Mouse (Mus musculus) monocyte, adult 5-6 weeks (primary cell): ENCODE results near the gene Rin1. TPM values are rescaled to one million over a fixed set of nuclear protein-coding genes. Genes with fewer than 3 reads are reported as not detected.

Experiments used
- ATAC-seq: fragments of 153-309, 156-312 bp; replicated peaks from 2 replicates; pipeline ENCODE4 v1.8.0; 2017; ENCODE audit warnings: mild to moderate bottlenecking; ENCODE audit not compliant: low TSS enrichment, insufficient number of reproducible peaks, severe bottlenecking, poor library complexity, low FRiP score
- total RNA-seq: library from RNA; stranded (forward); fragments of 200-1000, 200-491, 200-594 nt; gene quantifications from 3 replicates; pipeline ENCODE4 v1.2.3, GENCODE M21; 2017

Gene Rin1
- total RNA-seq, 1 experiment from 2014 or later: 0.19 TPM

DNA sequence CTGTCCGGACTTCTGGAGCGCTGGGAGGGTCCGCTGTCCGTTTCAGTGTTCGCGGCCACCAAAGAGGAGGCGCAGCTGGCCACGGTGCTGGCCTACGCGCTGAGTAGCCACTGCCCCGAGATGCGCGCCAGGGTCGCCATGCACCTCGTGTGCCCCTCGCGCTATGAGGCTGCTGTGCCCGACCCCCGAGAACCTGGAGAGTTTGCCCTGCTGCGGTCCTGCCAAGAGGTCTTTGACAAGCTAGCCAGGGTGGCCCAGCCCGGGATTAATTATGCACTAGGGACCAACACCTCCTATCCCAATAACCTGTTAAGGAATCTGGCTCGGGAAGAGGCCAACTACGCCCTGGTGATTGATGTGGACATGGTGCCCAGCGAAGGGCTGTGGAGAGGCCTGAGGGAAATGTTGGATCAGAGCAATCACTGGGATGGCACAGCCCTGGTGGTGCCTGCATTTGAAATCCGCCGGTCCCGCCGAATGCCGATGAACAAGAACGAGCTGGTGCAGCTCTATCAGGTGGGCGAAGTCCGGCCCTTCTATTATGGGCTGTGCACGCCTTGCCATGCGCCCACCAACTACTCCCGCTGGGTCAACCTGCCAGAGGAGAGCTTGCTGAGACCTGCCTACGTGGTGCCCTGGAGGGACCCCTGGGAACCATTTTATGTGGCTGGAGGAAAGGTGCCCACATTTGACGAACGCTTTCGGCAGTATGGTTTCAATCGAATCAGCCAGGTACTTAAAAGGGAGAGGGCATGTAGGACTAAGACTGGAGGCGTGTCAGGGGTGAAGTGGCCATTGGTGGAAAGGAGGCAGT is 10.8 kb upstream of the Rin1 start:
- ATAC-seq: no peak

DNA sequence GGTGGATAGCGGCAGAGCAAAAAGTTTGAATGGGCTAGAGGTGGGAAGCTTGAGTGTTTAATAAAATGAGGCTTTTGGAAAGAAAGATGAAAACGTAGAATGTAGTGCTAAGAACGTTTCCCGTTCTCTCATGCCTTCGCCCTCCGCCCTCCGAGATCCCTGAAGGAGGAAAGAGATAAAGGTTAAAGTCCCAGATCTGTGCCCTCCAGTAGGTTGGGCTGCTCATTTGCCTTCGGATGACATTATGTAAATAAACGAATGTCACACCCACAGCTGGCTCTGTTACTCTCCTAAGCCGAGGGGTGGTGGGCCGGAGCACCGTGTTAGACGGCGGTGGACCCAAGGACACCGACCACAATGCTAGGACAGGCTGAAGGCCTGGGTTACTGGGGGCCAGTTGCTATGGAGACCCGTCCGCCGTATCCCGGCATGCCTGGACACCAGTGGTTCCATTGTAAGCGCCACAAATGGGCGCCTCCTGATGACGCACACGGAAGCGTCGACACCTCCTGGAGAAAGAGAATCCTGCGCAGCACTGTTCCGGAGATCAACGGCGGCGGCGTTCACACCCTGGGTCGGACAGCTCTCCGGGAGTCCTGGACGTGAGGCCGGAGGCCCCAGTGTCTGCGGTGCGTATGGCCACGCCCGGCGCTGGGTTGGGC is 9.3 kb upstream of the Rin1 start, which contains the start of gene Brms1:
TSS of gene Brms1 (plus strand) at position 493 of the 662 bp plus-strand sequence.
- peak; percentile 87 for ATAC-seq

DNA sequence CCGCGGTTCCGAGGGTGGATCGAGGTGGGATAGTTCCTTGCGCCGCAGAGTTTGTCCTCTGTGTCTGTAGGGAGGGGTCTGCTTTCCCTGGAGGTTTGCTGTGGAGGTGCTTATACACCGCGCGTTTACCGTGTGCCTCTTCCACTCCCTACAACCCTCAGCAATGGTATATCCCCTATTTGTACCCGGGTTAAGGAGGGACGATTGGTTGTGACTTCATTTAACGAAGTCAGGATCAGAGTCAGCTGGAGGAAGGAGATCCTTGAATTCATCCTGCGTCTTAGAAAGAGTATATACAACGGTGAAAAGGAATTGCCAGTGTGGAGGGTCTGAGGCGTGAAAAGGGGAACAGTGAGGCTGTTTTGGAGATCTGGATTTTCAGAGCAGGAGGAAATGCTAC is 8.7 kb upstream of the Rin1 start:
- ATAC-seq: no peak

DNA sequence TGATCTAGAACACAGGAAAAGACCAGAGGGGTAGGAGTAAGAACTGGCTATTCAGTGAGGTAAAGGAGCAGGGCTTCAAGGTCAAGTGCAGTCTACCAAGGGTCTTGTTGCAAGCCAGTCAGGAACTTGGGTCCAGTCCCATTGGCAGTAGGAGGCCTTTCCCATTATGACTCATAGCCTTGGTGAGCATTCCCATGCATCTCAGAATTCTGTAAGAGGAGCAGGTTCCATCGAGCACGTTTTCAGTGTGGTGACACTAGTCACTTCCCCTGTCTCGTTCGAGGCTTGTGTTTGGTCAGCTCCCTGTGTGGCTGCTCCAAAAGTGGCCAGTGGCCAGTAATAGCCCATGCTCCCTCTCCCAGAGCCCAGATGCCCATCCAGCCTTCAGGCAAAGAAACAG is 4.8 kb upstream of the Rin1 start:
- no peak for ATAC-seq

DNA sequence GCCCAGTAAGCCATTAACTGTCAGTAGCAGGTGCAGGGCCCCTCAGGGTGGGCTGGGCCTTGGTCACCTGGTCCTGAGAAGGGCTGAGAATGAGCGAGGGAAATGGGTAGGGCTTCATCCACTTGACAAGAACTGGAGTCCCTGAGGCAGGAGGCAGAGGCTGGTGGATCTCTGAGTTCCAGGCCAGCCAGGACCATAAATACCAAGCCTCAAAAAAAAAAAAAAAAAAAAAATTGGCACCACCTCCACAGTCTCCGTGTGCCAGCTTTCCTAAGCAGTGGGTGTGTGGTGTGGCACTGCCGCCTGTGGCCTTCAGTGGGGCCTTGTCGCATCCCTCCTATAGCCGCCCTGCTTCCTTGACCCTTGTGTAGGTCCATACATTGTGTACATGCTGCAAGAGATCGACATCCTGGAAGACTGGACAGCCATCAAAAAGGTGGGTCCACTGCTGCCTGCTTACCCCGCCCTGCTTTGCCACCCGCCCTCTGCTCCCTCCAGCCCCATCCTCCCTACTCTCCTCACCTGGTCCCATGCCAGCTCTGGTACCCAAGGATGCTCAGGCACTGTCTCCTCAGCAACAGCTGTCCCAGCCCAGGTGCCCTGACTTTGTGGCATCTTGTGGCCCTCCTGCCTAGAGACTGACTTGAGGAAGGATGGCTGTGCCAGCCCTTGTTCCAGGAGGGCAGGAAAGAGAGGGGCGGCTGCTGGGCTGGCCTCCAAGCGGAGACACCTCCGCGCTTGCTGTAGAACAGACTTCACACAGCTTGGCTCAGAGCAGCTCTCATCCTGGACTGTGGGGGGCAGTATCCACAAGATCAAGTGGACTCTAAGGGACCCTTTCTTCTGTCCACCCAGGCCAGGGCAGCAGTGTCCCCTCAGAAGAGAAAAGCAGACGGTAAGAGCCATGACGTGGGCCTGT is 1.9 kb upstream of the Rin1 start:
- no peak for ATAC-seq

DNA sequence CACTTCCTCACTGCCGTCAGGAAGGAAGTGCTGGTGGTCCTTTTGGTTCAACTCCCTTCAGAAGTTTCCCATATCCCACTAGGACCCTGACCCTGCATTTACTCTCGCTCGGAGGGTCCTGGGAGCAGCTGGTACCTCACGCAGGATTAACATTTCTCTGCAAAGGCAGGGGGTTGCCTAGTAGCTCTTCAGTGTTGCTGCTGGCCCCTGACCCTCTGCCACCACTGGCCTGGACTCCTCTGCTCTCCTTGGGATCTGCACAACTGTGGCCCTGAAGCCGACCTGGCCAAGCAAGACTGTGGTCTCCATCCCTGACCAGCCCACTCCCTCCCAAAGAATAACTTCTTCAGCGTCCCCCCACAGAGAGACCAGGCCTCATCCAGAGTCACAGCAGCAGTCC is 956 bp upstream of the Rin1 start:
- no peak for ATAC-seq

DNA sequence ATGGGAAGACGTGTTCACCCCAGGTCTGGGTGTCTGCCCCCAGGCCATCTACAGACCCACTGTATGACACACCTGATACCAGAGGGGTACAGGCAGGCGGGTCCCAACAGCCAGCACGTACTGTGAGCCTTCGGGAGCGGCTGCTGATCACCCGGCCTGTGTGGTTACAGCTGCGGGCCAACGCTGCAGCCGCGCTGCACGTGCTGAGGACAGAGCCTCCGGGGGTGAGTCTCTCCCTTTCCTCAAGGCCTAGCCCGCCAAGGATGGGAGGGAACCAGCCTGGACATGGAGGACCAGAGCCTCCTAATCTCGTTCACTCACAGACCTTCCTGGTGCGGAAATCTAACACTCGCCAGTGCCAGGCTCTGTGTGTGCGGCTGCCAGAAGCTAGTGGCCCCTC is 750 bp downstream of the Rin1 start:
- no peak for ATAC-seq

DNA sequence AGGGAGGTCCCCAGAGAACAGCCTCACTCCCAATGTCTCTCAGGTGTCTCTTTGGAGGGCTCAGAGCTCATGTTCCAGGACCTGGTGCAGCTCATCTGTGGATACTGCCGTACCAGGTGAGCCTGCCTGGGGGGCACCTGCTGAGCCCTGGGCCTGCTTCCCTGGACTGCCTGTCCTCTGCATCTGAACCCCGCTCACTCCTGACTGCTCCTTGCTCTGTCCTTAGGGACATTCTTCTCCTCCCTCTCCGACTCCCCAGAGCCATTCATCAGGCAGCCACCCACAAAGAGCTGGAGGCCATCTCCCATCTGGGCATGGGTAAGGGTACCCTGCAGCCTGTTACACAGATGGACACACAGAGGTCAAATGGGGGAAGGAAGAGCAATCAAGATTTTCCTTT is 1.2 kb downstream of the Rin1 start:
- ATAC-seq: no peak

DNA sequence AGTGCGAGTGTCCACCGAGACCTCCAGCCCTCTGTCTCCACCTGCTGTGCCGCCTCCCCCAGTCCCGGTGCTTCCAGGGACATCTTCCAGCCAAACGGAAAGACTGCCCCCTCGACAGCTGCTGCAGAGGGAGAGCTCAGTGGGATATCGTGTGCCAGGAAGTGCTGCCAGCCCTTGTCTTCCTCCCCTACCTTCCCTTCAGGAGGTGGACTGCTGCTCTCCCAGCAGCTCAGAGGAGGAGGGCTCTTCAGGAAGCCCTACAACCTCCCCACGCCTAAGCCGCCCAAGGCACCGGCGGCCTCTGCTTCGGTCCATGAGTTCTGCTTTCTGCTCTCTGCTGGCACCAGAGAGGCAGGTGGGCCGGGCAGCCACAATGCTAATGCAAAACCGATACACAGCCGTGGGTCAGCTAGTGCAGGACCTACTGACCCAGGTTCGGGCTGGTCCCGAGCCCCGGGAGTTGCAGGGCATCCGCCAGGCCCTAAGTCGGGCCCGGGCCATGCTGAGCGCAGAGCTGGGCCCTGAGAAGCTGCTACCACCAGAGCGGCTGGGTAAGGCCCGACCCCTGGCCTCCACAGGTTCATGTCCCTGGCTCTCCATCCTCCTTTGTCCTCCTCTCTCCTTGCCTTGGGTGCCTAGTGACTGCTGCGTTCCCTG is 2.0 kb downstream of the Rin1 start:
- ATAC-seq: no peak

DNA sequence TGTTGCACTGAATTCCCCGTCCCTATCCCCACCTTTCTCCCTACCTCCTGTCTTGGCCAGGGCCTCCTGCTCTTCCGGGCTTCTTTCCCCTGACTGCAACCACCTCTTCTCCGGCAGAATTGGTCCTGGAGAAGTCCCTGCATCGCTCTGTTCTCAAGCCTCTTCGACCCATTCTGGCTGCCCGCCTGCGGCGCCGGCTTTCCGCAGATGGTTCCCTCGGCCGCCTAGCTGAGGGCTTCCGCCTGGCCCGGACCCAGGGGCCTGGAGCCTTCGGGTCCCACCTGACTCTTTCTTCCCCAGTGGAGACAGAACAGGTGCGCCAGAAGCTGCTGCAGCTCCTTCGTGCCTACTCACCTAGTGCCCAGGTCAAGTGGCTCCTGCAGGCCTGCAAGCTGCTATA is 2.6 kb downstream of the Rin1 start:
- ATAC-seq: no peak

DNA sequence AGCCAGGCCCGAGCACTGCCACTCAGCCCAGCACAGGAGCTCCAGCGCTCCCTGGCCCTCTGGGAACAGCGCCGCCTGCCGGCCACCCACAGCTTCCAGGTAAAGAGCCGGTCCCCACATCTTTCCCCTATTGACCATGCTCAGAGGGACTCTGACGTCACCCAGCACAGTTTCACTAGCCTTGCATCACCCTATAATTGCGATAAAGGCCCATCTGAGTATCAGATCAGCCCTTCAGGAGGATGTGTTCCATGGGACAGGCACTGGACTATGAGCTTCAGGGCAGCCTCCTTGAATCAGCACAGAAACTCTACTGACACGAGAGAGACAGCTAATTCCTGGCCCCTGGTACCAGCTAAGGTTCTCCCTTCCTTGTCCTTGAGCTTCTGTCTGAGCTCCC is 3.6 kb downstream of the Rin1 start:
- ATAC-seq: no peak

DNA sequence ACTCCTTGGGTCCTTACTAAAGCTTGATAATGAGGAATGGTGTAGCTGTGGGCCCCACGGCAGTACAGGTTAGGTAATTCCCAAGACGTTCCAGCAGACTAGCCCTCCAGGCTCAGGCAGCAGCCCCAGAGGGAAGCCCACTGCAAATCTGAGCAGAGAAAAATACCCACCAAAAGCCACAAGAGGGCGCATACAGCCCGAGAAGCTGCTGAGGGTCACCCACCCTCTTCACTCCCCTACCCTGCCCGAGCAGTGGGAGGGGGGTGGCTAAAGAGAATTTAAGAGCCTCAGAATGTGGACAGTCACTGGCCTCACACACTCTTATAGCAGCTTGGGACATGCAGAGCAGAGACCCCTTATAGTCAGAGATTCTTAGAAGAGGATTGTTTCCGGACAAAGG is 6.0 kb downstream of the Rin1 start:
- no peak for ATAC-seq

DNA sequence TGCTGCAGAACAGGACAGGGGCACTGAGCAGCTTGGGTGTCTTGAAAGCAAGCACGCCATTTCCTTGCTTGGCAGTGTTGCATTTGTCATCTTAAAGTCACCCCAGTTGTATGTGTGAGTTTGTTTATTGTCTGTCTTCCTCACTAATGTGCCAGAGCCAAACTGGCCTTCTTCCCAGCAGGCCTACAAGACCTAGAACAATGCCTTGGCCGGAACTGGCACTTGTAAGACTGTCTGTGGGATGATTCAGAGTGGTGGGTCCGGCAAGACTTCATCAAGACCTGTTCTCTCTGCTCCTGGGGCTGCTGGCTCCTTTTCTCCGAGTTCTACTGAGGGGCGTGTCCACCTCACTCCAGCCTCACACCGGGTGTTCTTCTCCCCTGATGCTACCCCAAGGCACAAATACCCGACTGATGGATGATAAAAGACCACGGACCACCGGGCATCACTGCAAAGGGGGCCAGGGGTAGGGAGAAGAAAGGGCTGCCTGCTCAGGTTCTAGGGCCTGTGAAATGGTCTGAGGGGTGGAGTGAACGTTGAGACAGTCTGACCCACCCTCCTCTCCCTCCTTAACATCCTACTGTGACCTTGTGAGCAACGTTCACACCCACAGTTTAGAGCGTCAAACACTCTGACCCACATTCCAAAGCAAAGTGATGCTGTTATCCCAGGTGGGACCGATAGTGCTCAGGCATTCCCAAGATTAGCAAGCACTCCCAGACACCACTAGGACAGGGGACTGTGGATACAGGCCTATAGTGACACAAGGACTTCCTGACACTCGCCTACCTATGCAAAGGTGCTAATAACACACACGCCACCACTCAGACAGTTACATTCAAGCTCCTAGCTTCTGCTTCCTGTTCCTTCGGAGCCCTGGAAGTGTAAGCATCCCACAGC is 7.8 kb downstream of the Rin1 start:
- ATAC-seq: no peak

DNA sequence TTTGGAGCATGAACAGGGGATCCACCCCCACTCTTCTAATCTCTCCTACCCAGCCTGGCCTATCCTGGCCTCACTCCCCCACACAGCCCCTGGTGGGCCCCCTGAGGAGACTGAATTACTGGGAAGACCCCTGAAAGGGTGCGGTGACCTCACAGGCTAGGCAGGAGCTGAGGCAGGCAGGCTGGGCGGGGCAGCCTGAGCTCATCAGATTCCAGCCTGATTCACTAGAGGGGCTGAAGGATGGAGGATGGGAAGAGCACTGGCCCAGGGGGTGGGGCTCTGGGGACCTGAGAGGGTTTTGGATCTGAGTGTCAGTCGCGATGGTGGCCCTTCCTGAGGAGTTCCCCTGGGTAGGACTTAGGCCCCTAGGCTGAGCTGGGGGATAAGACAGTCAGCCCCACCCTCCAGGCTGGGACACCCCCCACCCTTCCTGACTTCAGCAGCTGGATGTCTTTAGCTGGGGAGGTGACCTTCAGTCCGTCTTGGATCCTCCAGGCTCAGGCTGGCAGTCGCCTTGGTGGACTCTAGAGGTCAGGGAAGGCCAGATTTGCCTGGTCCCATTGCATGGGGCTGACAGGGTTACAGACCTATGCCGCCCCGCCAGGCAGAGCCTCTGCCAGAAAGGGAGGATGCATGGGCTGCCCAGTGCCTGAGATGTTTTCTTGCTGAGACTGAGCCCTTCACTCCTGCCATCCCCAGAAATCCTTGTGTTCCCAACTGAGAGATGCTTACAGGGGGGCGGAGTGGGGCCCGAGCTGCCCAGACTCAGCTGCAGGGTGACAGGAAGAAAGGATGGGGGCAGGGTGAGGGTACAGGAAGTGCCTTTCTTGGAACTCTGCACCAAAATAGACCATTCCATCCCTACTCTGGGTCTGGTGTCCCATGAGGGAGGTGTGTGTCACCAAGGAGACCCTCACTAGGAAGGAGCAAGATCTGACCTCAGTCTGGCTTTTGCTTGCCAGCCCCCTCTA is 8.8 kb downstream of the Rin1 start:
- ATAC-seq: no peak

DNA sequence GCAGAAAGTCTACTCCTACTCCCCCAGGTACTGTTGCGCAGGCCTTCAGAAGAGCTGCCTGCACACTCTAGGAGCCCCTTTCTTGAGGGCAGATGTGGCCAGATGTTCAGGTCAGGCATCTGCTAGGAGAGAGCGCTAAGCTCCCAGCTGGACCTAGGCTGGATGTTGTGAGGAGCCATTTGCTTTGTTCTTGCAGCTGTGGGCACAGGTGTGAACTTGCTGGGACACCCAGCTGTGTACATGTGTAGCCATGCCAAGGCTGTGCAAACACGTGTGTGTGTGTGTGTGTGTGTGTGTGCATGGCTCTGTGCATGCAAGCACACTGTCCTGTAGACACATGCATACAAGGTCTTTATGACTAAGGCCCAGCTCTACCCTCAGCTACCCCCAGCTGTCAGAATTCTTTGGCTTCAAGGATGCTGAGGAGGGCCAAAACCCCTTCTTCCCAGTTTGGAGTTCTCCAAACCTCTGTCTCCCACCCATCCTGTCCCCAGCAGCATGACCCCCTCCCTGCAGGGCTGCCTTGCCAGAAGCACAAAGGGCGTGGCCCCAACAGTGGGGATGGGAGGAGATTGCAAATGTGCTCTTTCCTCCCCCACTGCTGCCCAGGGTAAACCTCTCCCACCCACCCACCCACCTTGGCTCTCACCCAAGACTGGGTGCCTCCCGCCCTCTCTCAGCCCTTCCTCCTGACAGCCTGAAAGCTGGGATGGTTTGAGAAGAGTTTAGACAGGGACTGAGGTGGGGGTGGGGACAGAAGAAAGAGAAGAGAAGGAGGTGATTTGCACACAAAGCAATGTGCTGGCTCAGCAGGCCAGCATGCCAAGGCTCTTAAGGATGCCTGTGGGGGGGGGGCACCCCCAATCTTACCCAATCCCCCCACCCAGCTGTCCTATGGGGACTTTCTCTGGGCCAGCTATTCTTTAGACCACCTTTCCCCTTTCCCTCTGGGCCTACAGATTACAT is 10.4 kb downstream of the Rin1 start:
- no peak for ATAC-seq

DNA sequence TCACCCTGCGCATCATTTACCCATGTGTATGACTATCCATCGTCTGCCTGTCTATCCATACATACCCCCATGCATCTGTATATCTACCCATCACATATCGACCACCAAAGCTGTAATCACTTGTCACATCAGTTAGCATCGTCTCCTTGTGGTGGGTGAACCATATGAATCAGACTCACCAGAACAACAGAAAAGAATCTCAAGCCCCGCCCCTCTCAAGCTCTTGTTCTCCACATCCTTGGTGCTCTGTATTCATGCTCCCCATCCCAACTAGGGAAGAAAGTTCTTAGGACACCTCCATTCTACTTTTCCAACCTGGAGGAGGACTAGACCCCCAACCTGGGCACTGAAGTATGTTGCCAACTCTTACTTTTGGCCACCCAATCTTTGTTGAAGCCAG is 11.8 kb downstream of the Rin1 start:
- ATAC-seq: no peak
